Mouse (Mus musculus) kidney, embryonic 14.5 days (tissue): Measurements from ENCODE around the gene Wdr89. TPM values are rescaled to one million over a fixed set of nuclear protein-coding genes. Genes with fewer than 3 reads are reported as not detected.

Experiments
- ATAC-seq: fragments of 200-750 bp; cut with Nextera tagmentation; 2 replicates; pipeline ENCODE4 v1.8.0; 2017; ENCODE audit warnings: moderate number of reproducible peaks, mild to moderate bottlenecking, moderate TSS enrichment, moderate library complexity; ENCODE audit not compliant: low FRiP score, low TSS enrichment
- H3K27ac ChIP-seq: fragments of 300-500 bp; sonication (generic); 2 replicates; pipeline ENCODE4 v1.5.1; 2014; ENCODE audit warnings: low read depth, mild to moderate bottlenecking, low read length, moderate library complexity, mixed read lengths
- H3K27me3 ChIP-seq: fragments of 300-500 bp; sonication (generic); 2 replicates; pipeline ENCODE4 v1.6.1; 2014; ENCODE audit warnings: mild to moderate bottlenecking, low read length; ENCODE audit not compliant: control insufficient read depth, insufficient read depth
- H3K36me3 ChIP-seq: fragments of 300-500 bp; sonication (generic); 2 replicates; pipeline ENCODE4 v1.6.1; 2014; ENCODE audit warnings: low read length, mixed read lengths; ENCODE audit not compliant: control insufficient read depth, insufficient read depth
- H3K4me1 ChIP-seq: fragments of 300-500 bp; sonication (generic); 2 replicates; pipeline ENCODE4 v1.6.1; 2014; ENCODE audit warnings: low read length, mixed read lengths; ENCODE audit not compliant: control insufficient read depth, insufficient read depth
- H3K4me2 ChIP-seq: fragments of 300-500 bp; sonication (generic); replicated peaks from 2 replicates; pipeline ENCODE4 v1.6.1; 2014; ENCODE audit warnings: low read depth, mild to moderate bottlenecking, low read length
- H3K4me3 ChIP-seq: fragments of 300-500 bp; sonication (generic); 2 replicates; pipeline ENCODE4 v1.5.1; 2014; ENCODE audit warnings: mild to moderate bottlenecking, low read length
- H3K9ac ChIP-seq: fragments of 300-500 bp; sonication (generic); 2 replicates; pipeline ENCODE4 v1.6.1; 2014; ENCODE audit warnings: low read depth, mild to moderate bottlenecking, low read length, moderate library complexity
- H3K9me3 ChIP-seq: fragments of 300-500 bp; sonication (generic); 2 replicates; pipeline ENCODE4 v1.6.1; 2016; ENCODE audit warnings: low read length; ENCODE audit not compliant: control insufficient read depth
- WGBS: fragments of 180-500 bp; shearing (Covaris S2); extraction: QIAGEN DNeasy Blood & Tissue Kit; methylation state at CpG from one replicate; pipeline ENCODE4 v1.1.7; 2014; 5-methylcytosine and 5-hydroxymethylcytosine counted together
- polyA plus RNA-seq: library from polyadenylated mRNA; unstranded; fragments of >200 nt; fragmentation: Nextera tagmentation; extraction: Ambion mirVana; gene quantifications from 2 replicates; pipeline ENCODE4 v1.2.1, GENCODE M21; 2014

Gene Wdr89
- polyA plus RNA-seq, 1 experiment from 2014 or later: 15.7 TPM

DNA sequence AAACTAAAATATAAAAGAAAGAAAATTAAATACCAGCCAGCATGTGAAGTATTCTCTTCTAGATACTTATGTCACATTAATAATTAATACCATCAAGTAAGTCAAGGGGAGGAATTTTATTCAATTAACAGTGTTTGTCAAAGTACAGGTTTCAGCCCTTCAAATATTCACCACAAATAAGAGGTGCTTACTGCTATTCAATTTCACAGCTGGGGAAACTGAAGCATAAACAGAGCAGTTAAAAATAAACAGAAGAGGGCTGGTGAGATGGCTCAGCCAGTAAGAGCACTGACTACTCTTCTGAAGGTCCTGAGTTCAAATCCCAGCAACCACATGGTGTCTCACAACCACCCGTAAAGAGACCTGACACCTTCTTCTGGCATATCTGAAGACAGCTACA is 7.0 kb downstream of the Wdr89 start:
- no peak overlapping the region for H3K4me3 ChIP-seq
- H3K36me3 ChIP-seq: no peaks in the 10 kb centered on the region
- no peak overlapping the region for H3K4me2 ChIP-seq
- no peaks in the 10 kb centered on the region for H3K27me3 ChIP-seq
- ATAC-seq: no peak
- no peaks in the 10 kb centered on the region for H3K4me1 ChIP-seq
- WGBS: 90% methylated on average over 1 of the region's 1 CpGs
- H3K9me3 ChIP-seq: no peaks in the 10 kb centered on the region
- H3K9ac ChIP-seq: no peak overlapping the region
- H3K27ac ChIP-seq: no peak overlapping the region

DNA sequence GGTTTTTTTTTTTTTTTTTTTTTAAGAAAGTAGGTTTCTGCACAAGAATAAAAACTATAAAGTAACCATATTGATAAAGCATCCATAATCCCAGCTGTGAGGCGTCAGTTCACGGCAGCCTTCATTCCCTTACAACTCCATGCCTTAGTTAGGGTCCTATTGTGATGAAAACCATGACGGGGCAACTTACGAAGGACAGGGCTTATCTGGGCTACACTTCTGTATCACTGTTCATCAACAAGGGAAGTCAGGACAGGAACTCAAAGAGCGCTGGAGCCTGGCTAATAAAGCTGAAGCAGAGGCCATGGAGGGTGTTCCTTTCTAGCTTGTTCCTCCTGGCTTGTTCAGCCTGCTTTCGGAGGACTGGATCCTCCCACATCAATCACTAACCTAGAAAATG is 10.9 kb downstream of the Wdr89 start:
- Histone ChIP-seq H3K9ac (no peak overlapping the region), H3K36me3 (no peaks in the 10 kb centered on the region), H3K9me3 (no peaks in the 10 kb centered on the region), H3K27ac (no peak overlapping the region), H3K4me3 (no peak overlapping the region), H3K4me2 (no peak overlapping the region), H3K27me3 (no peaks in the 10 kb centered on the region), H3K4me1 (no peaks in the 10 kb centered on the region)
- WGBS: 73% methylated on average over 6 of the region's 6 CpGs
- no peak for ATAC-seq

- Histone ChIP-seq H3K27me3 (no peaks in the 10 kb centered on the region), H3K9ac (no peak overlapping the region), H3K36me3 (no peaks in the 10 kb centered on the region), H3K4me2 (no peak overlapping the region), H3K27ac (no peak overlapping the region), H3K4me3 (no peak overlapping the region), H3K9me3 (no peaks in the 10 kb centered on the region), H3K4me1 (no peaks in the 10 kb centered on the region)
- ATAC-seq: no peak
- 52% methylated on average over 3 of the region's 3 CpGs for whole genome bisulfite sequencing
These were observed 12.8 kb downstream of the Wdr89 start for GRCm38 (mm10) chr12:75656580-75656979.

GRCm38 (mm10) chr12:75654247-75654801 is 15.0 kb downstream of the Wdr89 start:
- no peaks in the 10 kb centered on the region for H3K27me3 ChIP-seq
- no peak overlapping the region for H3K4me3 ChIP-seq
- no peak overlapping the region for H3K9ac ChIP-seq
- no peaks in the 10 kb centered on the region for H3K36me3 ChIP-seq
- H3K27ac ChIP-seq: no peak overlapping the region
- no peaks in the 10 kb centered on the region for H3K9me3 ChIP-seq
- WGBS: 83% methylated on average over 3 of the region's 3 CpGs
- H3K4me2 ChIP-seq: no peak overlapping the region
- ATAC-seq: no peak
- H3K4me1 ChIP-seq: no peaks in the 10 kb centered on the region

DNA sequence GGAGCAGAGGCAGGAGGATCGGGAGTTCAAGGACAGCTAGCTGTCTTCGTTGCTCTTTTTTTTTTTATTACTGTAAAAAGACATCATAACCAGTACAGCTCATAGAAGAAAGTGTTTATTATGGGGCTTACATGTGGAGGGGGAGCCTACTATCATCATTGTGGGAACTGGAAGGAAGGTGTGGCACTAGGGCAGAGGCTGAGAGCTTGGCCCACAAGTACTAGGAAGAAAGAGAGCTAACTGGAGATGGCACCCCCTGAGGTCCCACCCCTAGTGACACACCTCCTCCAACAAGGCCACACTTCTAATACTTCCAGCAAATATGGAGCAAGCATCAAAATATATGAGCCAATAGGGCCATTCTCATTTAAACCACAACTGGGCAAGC is 19.6 kb downstream of the Wdr89 start:
- Histone ChIP-seq H3K9me3 (no peaks in the 10 kb centered on the region), H3K4me2 (no peak overlapping the region), H3K4me1 (no peaks in the 10 kb centered on the region), H3K4me3 (no peak overlapping the region), H3K36me3 (no peaks in the 10 kb centered on the region), H3K27ac (no peak overlapping the region), H3K27me3 (no peaks in the 10 kb centered on the region), H3K9ac (no peak overlapping the region)
- no peak for ATAC-seq
- 90% methylated on average over 2 of the region's 2 CpGs for WGBS

DNA sequence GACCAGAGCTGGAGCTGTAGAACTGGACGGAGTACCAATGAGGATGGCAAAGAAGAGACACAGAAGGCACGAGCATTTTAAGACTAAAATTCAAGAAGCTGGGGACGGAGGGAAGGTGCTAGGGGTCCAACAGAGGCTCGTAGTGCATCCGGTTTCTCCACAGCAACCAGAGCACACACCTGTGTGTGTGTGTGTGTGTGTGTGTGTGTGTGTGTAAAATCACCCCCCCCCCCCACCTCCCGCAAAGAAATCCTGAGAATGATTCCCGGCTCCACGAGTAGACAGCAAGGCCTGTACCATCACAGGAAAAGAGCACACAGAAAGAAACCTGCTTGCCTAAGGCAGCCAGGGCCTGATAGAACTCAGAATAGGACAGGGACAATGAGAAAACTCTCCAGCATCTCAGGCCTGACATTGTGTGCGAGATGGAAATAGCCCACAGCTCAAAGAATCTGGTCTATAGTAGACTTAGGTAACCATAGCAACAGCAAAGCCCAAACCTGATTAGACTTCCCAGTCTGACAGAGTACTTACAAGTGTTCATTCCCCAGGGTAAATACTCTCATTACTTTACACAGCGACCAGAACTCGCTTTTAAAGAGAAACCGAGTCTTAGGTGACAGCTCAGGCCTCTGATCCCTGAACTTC is 20.2 kb downstream of the Wdr89 start:
- Histone ChIP-seq H3K4me2 (no peak overlapping the region), H3K9me3 (no peaks in the 10 kb centered on the region), H3K27ac (no peak overlapping the region), H3K4me3 (no peak overlapping the region), H3K9ac (no peak overlapping the region), H3K27me3 (no peaks in the 10 kb centered on the region), H3K36me3 (no peaks in the 10 kb centered on the region), H3K4me1 (no peaks in the 10 kb centered on the region)
- WGBS: 89% methylated on average over 12 of the region's 12 CpGs
- no peak for ATAC-seq

GRCm38 (mm10) chr12:75648281-75648680 is 21.1 kb downstream of the Wdr89 start:
- Histone ChIP-seq H3K4me2 (no peak overlapping the region), H3K27me3 (no peaks in the 10 kb centered on the region), H3K9me3 (no peaks in the 10 kb centered on the region), H3K27ac (no peak overlapping the region), H3K36me3 (no peaks in the 10 kb centered on the region), H3K4me3 (no peak overlapping the region), H3K4me1 (no peaks in the 10 kb centered on the region), H3K9ac (no peak overlapping the region)
- no peak for ATAC-seq
- 65% methylated on average over 12 of the region's 12 CpGs for WGBS

DNA sequence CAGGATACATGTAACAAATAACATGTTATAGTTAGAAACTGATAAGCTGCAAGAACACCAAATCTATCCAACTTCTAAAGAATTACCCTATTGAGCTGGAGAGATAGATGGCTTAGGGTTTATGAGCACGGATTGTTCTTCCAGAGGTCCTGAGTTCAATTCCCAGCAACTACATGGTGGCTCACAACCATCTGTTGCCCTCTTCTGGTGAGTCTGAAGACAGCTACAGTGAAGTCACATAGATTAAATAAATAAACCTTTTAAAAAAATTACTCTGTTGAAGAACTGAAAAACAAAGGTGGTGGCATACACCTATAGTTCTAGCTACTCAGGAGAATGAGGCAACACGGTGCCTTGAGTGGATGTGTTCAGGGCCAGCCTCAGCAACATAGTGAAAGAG is 21.7 kb downstream of the Wdr89 start:
- Histone ChIP-seq H3K4me2 (no peak overlapping the region), H3K9ac (no peak overlapping the region), H3K27ac (no peak overlapping the region), H3K4me3 (no peak overlapping the region), H3K9me3 (no peaks in the 10 kb centered on the region), H3K4me1 (no peaks in the 10 kb centered on the region), H3K36me3 (no peaks in the 10 kb centered on the region), H3K27me3 (no peaks in the 10 kb centered on the region)
- WGBS: 89% methylated on average over 2 of the region's 2 CpGs
- ATAC-seq: no peak

DNA sequence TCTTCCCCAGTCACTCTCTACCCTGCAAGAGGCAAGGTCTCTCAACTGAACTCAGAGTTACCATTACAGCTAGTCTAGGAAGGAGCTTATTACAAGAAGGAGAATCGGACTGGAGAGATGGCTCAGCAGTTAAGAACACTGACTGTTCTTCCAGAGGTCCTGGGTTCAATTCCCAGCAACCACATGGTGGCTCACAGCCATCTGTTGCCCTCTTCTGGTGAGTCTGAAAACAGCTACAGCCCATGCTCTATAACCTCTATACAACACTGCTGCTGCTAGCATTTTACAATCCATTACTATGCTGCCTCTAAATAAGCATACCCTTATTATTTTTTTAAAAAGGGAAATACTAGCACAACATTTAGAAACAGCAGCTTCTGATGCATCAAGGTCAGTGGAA is 23.6 kb downstream of the Wdr89 start:
- Histone ChIP-seq H3K4me1 (no peaks in the 10 kb centered on the region), H3K4me3 (no peak overlapping the region), H3K9me3 (no peaks in the 10 kb centered on the region), H3K27ac (no peak overlapping the region), H3K4me2 (no peak overlapping the region), H3K36me3 (no peaks in the 10 kb centered on the region), H3K27me3 (no peaks in the 10 kb centered on the region), H3K9ac (no peak overlapping the region)
- ATAC-seq: no peak
- 91% methylated on average over 1 of the region's 1 CpGs for WGBS
